Mouse (Mus musculus): ENCODE results near the gene G3bp1. TPM values are rescaled to one million over a fixed set of nuclear protein-coding genes. Genes with fewer than 3 reads are reported as not detected.
A peak's percentile ranks its signal among the peaks of the same experiment; 100 is the strongest.

The G3bp1 gene
- polyA plus RNA-seq, 1 experiment, result 63.7 TPM

DNA sequence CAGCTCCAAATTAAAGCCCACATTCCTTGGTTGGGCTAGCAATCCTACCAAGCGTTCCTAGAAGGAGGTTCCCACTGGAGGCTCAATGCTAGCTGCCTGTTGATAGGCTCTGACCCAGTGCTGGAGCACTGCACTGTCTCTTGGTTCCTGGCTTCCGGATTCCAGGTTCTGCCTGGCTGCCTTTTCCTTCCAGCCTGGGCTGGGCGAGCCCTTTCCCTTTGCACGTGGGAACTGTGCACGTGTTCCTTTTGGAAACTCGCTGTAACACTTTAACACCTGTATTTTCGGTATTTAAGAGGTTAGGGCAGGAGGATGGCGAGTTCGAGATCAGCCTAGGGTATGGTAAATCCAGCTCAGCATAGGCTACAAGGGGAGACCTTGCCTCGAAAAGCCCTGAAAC is 1.5 kb upstream of the G3bp1 start:
- no peak for TF ChIP-seq CTCF (IDR thresholded peaks at IDR 0.05; ENCODE audit: borderline replicate concordance, extremely low read depth, insufficient read depth, insufficient read length)
- no peak for TF ChIP-seq POLR2A (IDR thresholded peaks at IDR 0.05; ENCODE audit: borderline replicate concordance, extremely low read depth, insufficient read depth, insufficient read length, poor library complexity, severe bottlenecking)
- DNase-seq (ENCODE audit: low read depth), result no peak

DNA sequence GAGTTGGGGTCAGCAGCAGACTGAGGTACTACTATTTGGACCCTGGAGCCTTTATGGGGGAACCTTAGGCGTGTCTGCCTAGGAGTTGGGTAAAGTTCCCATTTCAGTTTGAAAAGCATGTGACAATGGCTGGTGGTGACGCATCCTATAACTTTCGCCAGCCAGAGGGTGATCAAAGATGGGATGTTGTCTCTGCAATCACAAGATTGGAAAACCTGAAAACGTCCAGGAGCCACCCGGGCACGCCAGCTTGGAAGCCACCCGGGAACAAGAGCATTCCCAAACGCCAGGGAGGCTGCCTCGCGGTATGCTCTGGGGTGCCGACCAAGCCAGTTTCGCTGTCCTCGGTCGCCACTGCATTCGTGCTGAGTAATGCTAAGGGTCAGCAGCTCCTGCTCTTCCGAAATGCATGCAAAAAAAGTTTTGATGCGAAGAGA is 856 bp upstream of the G3bp1 start:
- no peak for DNase-seq (ENCODE audit: low read depth)
- TF ChIP-seq CTCF (IDR thresholded peaks at IDR 0.05; ENCODE audit: borderline replicate concordance, extremely low read depth, insufficient read depth, insufficient read length), result no peak

DNA sequence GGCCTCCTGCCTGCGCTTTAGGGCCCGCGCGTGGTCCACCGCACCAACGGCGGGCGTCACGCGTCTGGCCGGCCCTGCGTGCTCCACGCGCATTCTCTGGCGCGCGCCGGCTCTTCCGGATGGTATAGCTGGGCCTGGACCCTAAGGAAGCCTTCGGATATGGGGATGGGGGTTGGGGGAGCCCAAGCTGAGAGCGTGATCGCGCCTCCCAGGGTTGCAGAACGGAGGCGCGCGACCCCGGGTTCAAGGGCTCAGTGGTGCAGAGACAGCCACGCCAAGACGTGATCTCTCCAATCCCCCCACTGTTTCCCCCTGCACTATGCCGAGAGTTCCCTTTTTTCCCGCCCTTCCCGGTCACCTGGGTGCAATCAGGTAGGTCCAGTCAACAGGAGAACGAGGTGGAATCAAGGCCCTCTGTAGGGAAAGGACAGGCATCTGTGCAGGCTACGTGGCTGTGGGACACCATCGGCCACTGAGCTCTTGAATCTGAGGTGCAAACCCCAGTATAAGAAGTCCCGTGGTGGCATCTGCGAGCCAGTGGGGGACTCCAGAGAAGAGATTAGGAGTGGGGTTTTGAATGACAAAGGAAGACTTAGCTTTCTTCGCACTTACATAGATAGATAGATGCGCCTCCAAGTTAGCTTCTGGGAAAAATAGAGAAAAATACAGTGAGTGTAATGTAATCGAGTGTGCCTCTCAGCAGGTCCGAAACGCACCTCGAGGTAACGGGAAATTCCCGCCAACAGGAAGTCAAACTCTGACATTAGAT is 622 bp downstream of the G3bp1 start:
- peak; percentile 47 for DNase-seq (ENCODE audit: low read depth)
- TF ChIP-seq CTCF (IDR thresholded peaks at IDR 0.05; ENCODE audit: borderline replicate concordance, extremely low read depth, insufficient read depth, insufficient read length) (no peak), POLR2A (IDR thresholded peaks at IDR 0.05; ENCODE audit: borderline replicate concordance, extremely low read depth, insufficient read depth, insufficient read length, poor library complexity, severe bottlenecking) (no peak)

DNA sequence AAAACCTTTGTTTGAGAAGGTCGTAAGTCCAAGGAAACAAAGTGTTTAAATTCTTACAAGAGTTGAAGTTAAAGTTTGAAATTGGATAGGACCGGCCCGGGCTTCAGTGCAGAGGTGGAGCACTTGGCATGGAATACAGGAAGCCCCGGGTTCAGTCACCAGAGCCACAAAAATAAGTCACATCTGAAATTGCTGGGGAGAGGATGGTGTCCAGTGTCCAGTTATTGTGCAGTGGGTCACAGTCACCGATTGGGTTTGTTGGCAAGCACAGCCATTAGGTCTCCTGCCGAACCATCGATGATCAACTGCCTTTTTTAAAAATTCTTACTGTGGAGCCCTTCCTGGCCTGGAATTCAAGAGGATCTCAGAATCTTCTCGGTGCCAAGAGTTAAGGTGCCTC is 1.3 kb downstream of the G3bp1 start:
- TF ChIP-seq POLR2A (IDR thresholded peaks at IDR 0.05; ENCODE audit: borderline replicate concordance, extremely low read depth, insufficient read depth, insufficient read length, poor library complexity, severe bottlenecking), result no peak
- TF ChIP-seq CTCF (IDR thresholded peaks at IDR 0.05; ENCODE audit: borderline replicate concordance, extremely low read depth, insufficient read depth, insufficient read length), result no peak

DNA sequence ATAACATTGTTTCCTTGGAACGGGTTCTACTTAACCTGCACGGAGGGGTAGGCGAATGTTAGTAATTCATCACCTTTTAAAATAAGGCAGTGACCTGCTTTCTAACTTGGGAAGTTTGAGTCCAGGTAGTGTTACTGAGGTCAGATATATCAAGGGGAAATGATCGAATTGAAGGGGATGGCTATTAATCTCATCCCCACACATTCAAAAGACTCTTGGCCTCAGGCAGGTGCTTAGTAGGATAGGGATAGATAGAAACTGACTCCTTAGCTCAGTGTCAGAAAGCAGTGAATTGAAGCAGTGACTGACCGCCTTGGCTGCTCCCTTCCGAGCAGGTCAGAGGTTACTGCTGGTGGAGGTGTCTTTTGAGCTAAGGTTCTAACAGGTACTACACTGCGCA is 2.0 kb downstream of the G3bp1 start:
- TF ChIP-seq POLR2A (IDR thresholded peaks at IDR 0.05; ENCODE audit: borderline replicate concordance, extremely low read depth, insufficient read depth, insufficient read length, poor library complexity, severe bottlenecking), result no peak
- TF ChIP-seq CTCF (IDR thresholded peaks at IDR 0.05; ENCODE audit: borderline replicate concordance, extremely low read depth, insufficient read depth, insufficient read length), result no peak
- DNase-seq (ENCODE audit: low read depth), result no peak

More for the DNA sequence above, 1.3 kb downstream of the G3bp1 start:
- no peak for DNase-seq (ENCODE audit: low read depth)

DNA sequence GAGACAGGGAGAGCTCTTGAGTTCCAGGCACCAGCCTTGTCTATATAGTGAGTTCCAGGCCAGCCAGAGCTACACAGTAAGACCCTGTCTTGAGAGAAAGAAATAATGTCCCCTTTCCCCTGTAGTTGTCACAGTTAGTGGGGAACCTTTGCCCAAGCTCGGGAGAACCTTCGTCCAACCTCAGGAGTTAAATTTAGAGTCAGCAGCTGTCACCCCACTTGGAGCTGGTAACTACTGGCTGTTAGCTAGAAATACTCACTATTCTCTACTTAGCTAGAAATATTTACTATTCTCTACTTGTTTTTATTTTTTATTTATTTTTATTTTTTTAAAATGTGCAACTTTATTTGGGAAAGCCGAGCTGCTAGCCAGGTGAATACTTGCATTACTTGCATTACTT is 3.7 kb downstream of the G3bp1 start:
- TF ChIP-seq CTCF (IDR thresholded peaks at IDR 0.05; ENCODE audit: borderline replicate concordance, extremely low read depth, insufficient read depth, insufficient read length) (no peak), POLR2A (IDR thresholded peaks at IDR 0.05; ENCODE audit: borderline replicate concordance, extremely low read depth, insufficient read depth, insufficient read length, poor library complexity, severe bottlenecking) (no peak)

DNA sequence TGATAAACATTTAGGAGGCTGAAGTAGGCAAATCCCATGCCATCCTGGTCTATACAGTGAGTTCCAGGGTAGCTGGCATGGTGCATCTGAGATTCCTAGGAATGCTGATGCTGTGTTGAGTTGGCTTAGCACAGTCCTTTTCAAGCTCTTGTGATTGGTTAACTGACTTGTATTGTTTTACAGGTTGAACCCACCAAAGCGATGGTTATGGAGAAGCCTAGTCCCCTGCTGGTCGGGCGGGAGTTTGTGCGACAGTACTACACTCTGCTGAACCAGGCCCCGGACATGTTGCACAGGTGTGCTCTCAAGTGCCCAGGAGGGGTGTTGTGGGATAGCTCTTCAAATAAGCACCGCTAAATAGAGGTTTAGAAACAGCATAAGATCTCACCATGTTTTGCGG is 16.0 kb downstream of the G3bp1 start:
- no peak for DNase-seq (ENCODE audit: low read depth)
- TF ChIP-seq CTCF (IDR thresholded peaks at IDR 0.05; ENCODE audit: borderline replicate concordance, extremely low read depth, insufficient read depth, insufficient read length), result no peak
- no peak for TF ChIP-seq POLR2A (IDR thresholded peaks at IDR 0.05; ENCODE audit: borderline replicate concordance, extremely low read depth, insufficient read depth, insufficient read length, poor library complexity, severe bottlenecking)

More for the DNA sequence above, 3.7 kb downstream of the G3bp1 start:
- DNase-seq (ENCODE audit: low read depth), result no peak

DNA sequence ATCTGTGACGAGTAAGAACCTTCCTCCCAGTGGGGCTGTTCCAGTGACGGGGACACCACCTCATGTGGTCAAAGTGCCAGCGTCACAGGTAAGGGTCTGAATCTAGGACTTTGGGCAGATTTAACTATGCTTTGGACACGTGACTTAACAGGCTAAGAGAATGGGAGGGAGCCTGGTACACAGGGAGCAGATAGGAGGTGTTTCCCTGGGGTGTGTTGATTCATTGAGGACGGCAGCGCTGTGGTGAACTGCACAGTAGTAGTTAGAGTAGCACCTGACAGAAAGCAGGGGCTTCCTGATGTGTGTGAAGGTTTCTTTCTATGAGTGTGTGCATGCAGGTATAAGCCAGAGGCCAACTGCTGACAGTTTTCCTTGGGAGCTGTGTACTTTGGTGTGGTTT is 26.7 kb downstream of the G3bp1 start:
- no peak for DNase-seq (ENCODE audit: low read depth)
- no peak for TF ChIP-seq POLR2A (IDR thresholded peaks at IDR 0.05; ENCODE audit: borderline replicate concordance, extremely low read depth, insufficient read depth, insufficient read length, poor library complexity, severe bottlenecking)

DNA sequence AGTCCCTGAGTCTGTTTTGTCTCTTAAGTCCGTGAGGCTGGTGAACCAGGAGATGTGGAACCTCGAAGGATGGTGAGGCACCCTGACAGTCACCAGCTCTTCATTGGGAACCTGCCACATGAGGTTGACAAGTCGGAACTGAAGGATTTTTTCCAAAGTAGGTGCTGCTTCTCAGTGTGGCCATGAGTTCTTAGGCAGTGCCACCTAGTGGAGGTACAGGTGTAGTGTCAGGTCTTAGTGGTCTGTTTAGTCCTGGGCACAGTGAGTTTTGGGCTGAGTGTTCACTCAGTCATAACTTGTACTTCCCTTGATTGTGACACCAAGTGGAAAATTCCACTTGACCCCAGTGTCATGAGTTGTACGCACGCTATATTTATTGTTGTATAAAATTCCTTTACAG is 28.4 kb downstream of the G3bp1 start:
- TF ChIP-seq POLR2A (IDR thresholded peaks at IDR 0.05; ENCODE audit: borderline replicate concordance, extremely low read depth, insufficient read depth, insufficient read length, poor library complexity, severe bottlenecking), result no peak
- TF ChIP-seq CTCF (IDR thresholded peaks at IDR 0.05; ENCODE audit: borderline replicate concordance, extremely low read depth, insufficient read depth, insufficient read length), result peak; percentile 75; the same call in 1 of the 2 replicates
- DNase-seq (ENCODE audit: low read depth), result peak; percentile 73

DNA sequence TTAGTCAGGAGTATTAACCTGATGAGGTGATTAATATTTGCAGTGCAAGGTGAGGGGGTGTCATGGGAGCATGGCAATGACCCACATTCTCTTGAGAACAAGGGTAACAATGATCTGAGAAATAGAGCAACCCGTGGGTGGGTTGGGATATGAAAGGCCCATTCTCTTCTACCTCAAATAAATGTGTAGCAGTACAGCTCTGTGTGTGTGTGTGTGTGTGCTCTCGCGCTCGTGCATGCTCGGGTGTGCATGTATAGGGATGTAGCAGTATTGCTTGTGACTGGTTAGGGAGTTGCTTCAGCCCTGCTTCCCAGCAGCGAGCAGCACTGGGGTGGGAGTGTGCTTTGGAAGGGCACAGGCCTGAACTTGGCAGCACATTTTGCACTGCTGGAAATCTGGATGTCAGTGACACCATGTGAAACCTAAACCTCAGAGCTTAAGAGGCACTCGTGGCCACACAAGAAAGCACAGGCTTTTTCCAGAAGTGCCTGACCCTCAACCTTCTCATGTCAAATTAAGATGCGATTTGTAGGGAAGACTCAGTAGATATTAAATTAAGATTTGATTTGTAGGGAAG is 32.6 kb downstream of the G3bp1 start:
- TF ChIP-seq POLR2A (IDR thresholded peaks at IDR 0.05; ENCODE audit: borderline replicate concordance, extremely low read depth, insufficient read depth, insufficient read length, poor library complexity, severe bottlenecking), result no peak
- TF ChIP-seq CTCF (IDR thresholded peaks at IDR 0.05; ENCODE audit: borderline replicate concordance, extremely low read depth, insufficient read depth, insufficient read length), result no peak
- DNase-seq (ENCODE audit: low read depth), result no peak

DNA sequence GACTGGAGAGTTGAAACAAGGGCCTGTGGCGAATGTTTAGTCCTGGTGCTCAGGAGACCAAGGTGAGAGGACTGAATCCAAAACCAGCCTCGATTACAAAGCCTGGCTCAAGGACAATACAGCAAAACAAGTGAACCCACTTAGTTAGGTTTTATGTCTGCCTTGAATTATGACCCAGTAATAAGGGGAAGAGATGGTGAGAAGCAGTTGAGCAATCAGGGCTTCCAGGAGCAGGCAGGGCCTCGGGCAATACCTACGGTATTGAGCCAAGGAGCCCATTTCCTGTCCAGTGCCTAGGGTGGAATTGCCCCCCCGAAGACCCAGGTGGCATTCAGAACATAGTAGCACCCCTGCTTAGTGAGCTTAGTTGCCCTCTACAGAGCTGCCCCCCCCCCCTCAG is 33.4 kb downstream of the G3bp1 start:
- TF ChIP-seq POLR2A (IDR thresholded peaks at IDR 0.05; ENCODE audit: borderline replicate concordance, extremely low read depth, insufficient read depth, insufficient read length, poor library complexity, severe bottlenecking), result no peak
- no peak for TF ChIP-seq CTCF (IDR thresholded peaks at IDR 0.05; ENCODE audit: borderline replicate concordance, extremely low read depth, insufficient read depth, insufficient read length)
- DNase-seq (ENCODE audit: low read depth), result no peak

DNA sequence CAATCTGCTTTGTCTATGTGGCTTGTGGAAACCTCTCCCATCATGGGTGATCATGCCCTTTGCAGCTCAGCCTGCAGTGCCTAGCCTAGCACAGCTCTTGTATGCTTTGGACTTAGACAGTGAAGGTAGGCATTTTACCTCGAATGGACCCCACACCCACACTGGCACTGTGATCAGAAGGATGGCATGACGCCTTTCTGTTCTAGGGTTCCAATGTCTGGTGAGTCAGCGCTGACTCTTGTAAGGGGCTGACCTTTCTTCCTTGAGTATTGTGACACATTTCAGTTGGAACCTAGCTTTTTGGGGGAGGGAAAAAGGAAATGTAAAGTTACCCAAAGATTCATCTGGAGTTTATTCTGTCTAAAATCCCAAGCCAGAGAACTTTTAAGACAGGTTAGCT is 36.0 kb downstream of the G3bp1 start:
- no peak for TF ChIP-seq CTCF (IDR thresholded peaks at IDR 0.05; ENCODE audit: borderline replicate concordance, extremely low read depth, insufficient read depth, insufficient read length)
- TF ChIP-seq POLR2A (IDR thresholded peaks at IDR 0.05; ENCODE audit: borderline replicate concordance, extremely low read depth, insufficient read depth, insufficient read length, poor library complexity, severe bottlenecking), result no peak
- DNase-seq (ENCODE audit: low read depth), result no peak

Measured in brain, embryonic 14.5 days (tissue).